Comparison of ENCODE assay signal across 32 mouse cellular contexts in genomic region chr10:84956173-84956572, GRCm38 (mm10). TPM values are rescaled to one million over a fixed set of nuclear protein-coding genes. Genes with fewer than 3 reads are reported as not detected.
A peak's percentile ranks its signal among the peaks of the same experiment; 100 is the strongest.
DNase-seq lines count a peak whose midpoint lies in the region; ATAC-seq and TF ChIP-seq lines count a peak whose summit lies in the region.
"Had no signal": no experiment of that assay in that cellular context is flagged by ENCODE, and none has a peak within 500 bp of the region (broad histone marks: within the 10 kb centered on the region; RNA-seq: fewer than 3 reads in every experiment).

No protein-coding gene starts in this region.

- no peak overlapping the region for H3K9ac ChIP-seq in MEL (ENCODE audit: control insufficient read depth, low read depth, low read length, poor library complexity, severe bottlenecking)
- H3K9ac ChIP-seq in kidney, embryonic 14.5 days (ENCODE audit: low read depth, low read length) = no peak overlapping the region
- H3K9ac ChIP-seq: embryonic facial prominence, embryonic 13.5 days; forebrain, embryonic 15.5 days; heart, embryonic 12.5 days; intestine, embryonic 15.5 days; liver, embryonic 14.5 days; lung, embryonic 14.5 days had no signal

- H3K27ac ChIP-seq in MEL (ENCODE audit: control insufficient read depth, low read depth, low read length) = no peak overlapping the region
- no peak overlapping the region for H3K27ac ChIP-seq in kidney, embryonic 14.5 days (ENCODE audit: low read depth, low read length)
- H3K27ac ChIP-seq: embryonic facial prominence, embryonic 13.5 days; forebrain, embryonic 10.5 days; forebrain, embryonic 15.5 days; heart, adult 2 months; hindbrain, embryonic 10.5 days; intestine, embryonic 15.5 days; liver, embryonic 14.5 days had no signal

- no peak overlapping the region for H3K4me3 ChIP-seq in MEL (ENCODE audit: control insufficient read depth in 1 of 2, insufficient read depth in 1 of 2, low read depth in 2 of 2, low read length in 2 of 2)
- H3K4me3 ChIP-seq in kidney, embryonic 14.5 days (ENCODE audit: low read length) = no peak overlapping the region
- H3K4me3 ChIP-seq: embryonic facial prominence, embryonic 13.5 days; forebrain, embryonic 10.5 days; forebrain, embryonic 15.5 days; heart, adult 2 months; heart, embryonic 12.5 days; hindbrain, embryonic 10.5 days; intestine, embryonic 15.5 days had no signal

- ATAC-seq in hematopoietic stem cell, adult 5-6 weeks (replicated peaks in 1 of 2; ENCODE audit: insufficient read depth in 1 of 2, low FRiP score in 2 of 2, low TSS enrichment in 1 of 2, low read depth in 1 of 2, poor library complexity in 2 of 2, severe bottlenecking in 2 of 2) = peak; percentile 85 to 87
- 0 out of 2 replicates have a peak, but pooled peaks have one; percentile 6 for ATAC-seq in neutrophil, adult 5-6 weeks (ENCODE audit: extremely low read depth, insufficient number of reproducible peaks, low FRiP score, poor library complexity, severe bottlenecking)
- no peak for ATAC-seq in kidney, embryonic 14.5 days (ENCODE audit: low FRiP score, low TSS enrichment)
- ATAC-seq: activated CD4-positive, CD25-positive, alpha-beta regulatory T cell, adult 4 months; CD4-positive, CD25-positive, alpha-beta regulatory T cell, adult 4 months; forebrain, embryonic 15.5 days; hindbrain, embryonic 16.5 days; intestine, embryonic 15.5 days had no signal

- H3K4me2 ChIP-seq in kidney, embryonic 14.5 days (replicated peaks; ENCODE audit: low read depth, low read length) = no peak overlapping the region
- H3K4me2 ChIP-seq: embryonic facial prominence, embryonic 13.5 days; forebrain, embryonic 15.5 days; heart, embryonic 12.5 days; intestine, embryonic 15.5 days; lung, embryonic 14.5 days had no signal

- intact Hi-C loops in heart, postnatal 36 days (cut with DNase I) = no loop called here

- peak; percentile 77 for DNase-seq in heart, adult 11 months
- DNase-seq in heart, postnatal 36 days = no peak
- peak; percentile 15 for DNase-seq in MEL (ENCODE audit: low read depth, low spot score)
- no peak for DNase-seq in gastrocnemius, adult 8-10 months (ENCODE audit: low spot score in 2 of 2)
- no peak for DNase-seq in urinary bladder, postnatal 36 days (ENCODE audit: low spot score in 2 of 2)
- DNase-seq: cerebellum, adult 11 months; cerebellum, adult 9-10 months; cerebellum, postnatal 36 days; gastrocnemius, postnatal 10 days; heart, adult 2 months; kidney, adult 8-10 months; kidney, postnatal 10 days; layer of hippocampus, postnatal 36 days; liver; lung, embryonic 14.5 days; midbrain, embryonic 14.5 days; right cerebral cortex, postnatal 25 days; spleen, adult 18-20 months; thymus, adult 2 months had no signal

- no peak for TF ChIP-seq CTCF in MEL (IDR thresholded peaks at IDR 0.05 in 2 of 3, conservative IDR thresholded peaks at IDR 0.05 in 1 of 3; ENCODE audit: control insufficient read depth in 1 of 3, insufficient read depth in 1 of 3, low read depth in 2 of 3, low read length in 3 of 3, poor library complexity in 1 of 3, severe bottlenecking in 1 of 3)

- H3K4me1 ChIP-seq in MEL (ENCODE audit: control insufficient read depth in 1 of 2, insufficient read depth in 2 of 2, low read length in 2 of 2) = peaks cover 2 to 16% of the 10 kb centered on the region in 2 experiments; a peak in 3 of 4 replicates
- 0 out of 2 replicates have a peak, but pooled peaks cover 4% of the 10 kb centered on the region for H3K4me1 ChIP-seq in kidney, embryonic 14.5 days (ENCODE audit: control insufficient read depth, insufficient read depth, low read length)
- H3K4me1 ChIP-seq: embryonic facial prominence, embryonic 13.5 days; forebrain, embryonic 15.5 days; hindbrain, embryonic 10.5 days had no signal

- 43% methylated on average over 4 of the region's 4 CpGs for WGBS in kidney, embryonic 14.5 days

- TF ChIP-seq EP300 in MEL (IDR thresholded peaks at IDR 0.05; ENCODE audit: low read depth in 1 of 2, low read length in 2 of 2) = no peak

- H3K36me3 ChIP-seq in MEL (ENCODE audit: control insufficient read depth in 1 of 2, insufficient read depth in 2 of 2, low read length in 2 of 2) = peaks cover 0 to 17% of the 10 kb centered on the region in 2 experiments; a peak in 3 of 4 replicates
- peaks cover 5% of the 10 kb centered on the region; the same call in 1 of the 2 replicates for H3K36me3 ChIP-seq in kidney, embryonic 14.5 days (ENCODE audit: control insufficient read depth, insufficient read depth, low read length)

- H3K9me3 ChIP-seq in MEL (replicated peaks; ENCODE audit: insufficient read depth, low read length) = no peaks in the 10 kb centered on the region
- H3K9me3 ChIP-seq in kidney, embryonic 14.5 days (ENCODE audit: control insufficient read depth, low read length) = no peaks in the 10 kb centered on the region
- H3K9me3 ChIP-seq: embryonic facial prominence, embryonic 13.5 days; forebrain, embryonic 10.5 days; forebrain, embryonic 15.5 days; heart, embryonic 12.5 days; hindbrain, embryonic 10.5 days; intestine, embryonic 15.5 days had no signal

- no peaks in the 10 kb centered on the region for H3K79me2 ChIP-seq in MEL (ENCODE audit: control insufficient read depth, insufficient read depth, low read length, poor library complexity)

- no peak for TF ChIP-seq POLR2A in MEL (IDR thresholded peaks at IDR 0.05; ENCODE audit: control insufficient read depth in 1 of 2, insufficient read depth in 1 of 2, low read depth in 1 of 2, low read length in 2 of 2, poor library complexity in 1 of 2)

- no peak for TF ChIP-seq RAD21 in MEL (IDR thresholded peaks at IDR 0.05; ENCODE audit: low read depth, low read length)

- no peaks in the 10 kb centered on the region for H3K27me3 ChIP-seq in MEL (ENCODE audit: control insufficient read depth in 1 of 2, insufficient read depth in 2 of 2, low read length in 2 of 2)
- no peaks in the 10 kb centered on the region for H3K27me3 ChIP-seq in kidney, embryonic 14.5 days (ENCODE audit: control insufficient read depth, insufficient read depth, low read length)
- H3K27me3 ChIP-seq: embryonic facial prominence, embryonic 13.5 days; forebrain, embryonic 15.5 days; heart, embryonic 12.5 days; intestine, embryonic 15.5 days had no signal

TF ChIP-seq in MEL, 35 proteins besides CTCF, POLR2A, EP300 and RAD21:
- TF ChIP-seq MAX (IDR thresholded peaks at IDR 0.05; ENCODE audit: low read length) (no peak), POLR2AphosphoS5 (IDR thresholded peaks at IDR 0.05; ENCODE audit: borderline replicate concordance, low read depth, low read length) (no peak), POLR2AphosphoS2 (IDR thresholded peaks at IDR 0.05; ENCODE audit: low read length) (no peak), ELF1 (IDR thresholded peaks at IDR 0.05; ENCODE audit: low read depth, low read length) (no peak), USF2 (IDR thresholded peaks at IDR 0.05; ENCODE audit: borderline replicate concordance in 1 of 2, insufficient read depth in 1 of 2, low read depth in 1 of 2, low read length in 2 of 2) (no peak), UBTF (IDR thresholded peaks at IDR 0.05; ENCODE audit: borderline replicate concordance, insufficient read depth, low read depth, low read length) (no peak), MYB (IDR thresholded peaks at IDR 0.05; ENCODE audit: low read depth, low read length) (no peak), GABPA (IDR thresholded peaks at IDR 0.05; ENCODE audit: low read depth, low read length) (no peak), ZKSCAN1 (IDR thresholded peaks at IDR 0.05; ENCODE audit: low read depth, low read length) (no peak), MXI1 (IDR thresholded peaks at IDR 0.05; ENCODE audit: low read depth, low read length) (no peak), GATA1 (IDR thresholded peaks at IDR 0.05; ENCODE audit: low read depth, low read length) (no peak), HCFC1 (IDR thresholded peaks at IDR 0.05; ENCODE audit: low read depth, low read length) (no peak), ETS1 (IDR thresholded peaks at IDR 0.05; ENCODE audit: low read depth, low read length) (no peak), SIN3A (IDR thresholded peaks at IDR 0.05; ENCODE audit: low read length) (no peak), BHLHE40 (IDR thresholded peaks at IDR 0.05; ENCODE audit: borderline replicate concordance, low read depth, low read length) (no peak)

RNA-seq across cellular contexts. Expression of gene Ric8b, which starts 38.8 kb away (rescaled TPM):
- 10 to 100 TPM; 35.5 to 40.9 TPM for total RNA-seq in heart, postnatal 36 days (2021)
- total RNA-seq in MEL (2012; rRNA removed) = 5.8 and 6.3 TPM in 2 replicates
- 1 to 10 TPM in 1 of 2 experiments, not detected in 1; 8.6 TPM for polyA plus RNA-seq in MEL (2012; ENCODE audit: insufficient read depth in 1 of 2, insufficient read length in 2 of 2, low read depth in 1 of 2, low replicate concordance in 2 of 2, missing spikeins in 1 of 2)
- 24.6 and 27.2 TPM in 2 replicates for total RNA-seq in hematopoietic stem cell, adult 5-6 weeks (2017)
- total RNA-seq in neutrophil, adult 5-6 weeks (2017) = 24.4 and 31.8 TPM in 2 replicates
- 15.5 and 19.3 TPM in 2 replicates for polyA plus RNA-seq in kidney, embryonic 14.5 days (2014; fragmentation: Nextera tagmentation; extraction: Ambion mirVana)
- 10 to 100 TPM; 36.0 to 50.3 (median 38.3) TPM for total RNA-seq in gastrocnemius, adult 8-10 months (2022)

Comparison
In these comparisons a context has a peak if more than half of its experiments do, and no peak if none do; other contexts are left out.
1. DNase-seq: peak in heart, adult 11 months (single experiment) and MEL (single experiment); none in heart, postnatal 36 days (0 of 2), gastrocnemius, adult 8-10 months (0 of 2) and urinary bladder, postnatal 36 days (0 of 2).